Mouse (Mus musculus): ENCODE data around the gene Stpg4. TPM values are rescaled to one million over a fixed set of nuclear protein-coding genes. Genes with fewer than 3 reads are reported as not detected.

Stpg4 gene
- polyA plus RNA-seq, 1 experiment: not detected

- no peak overlapping the region for H3K4me3 ChIP-seq (replicated peaks; ENCODE audit: insufficient read depth, low read depth, low read length)
- no peak overlapping the region for H3K27ac ChIP-seq (ENCODE audit: insufficient read depth, low read length)
- DNase-seq: no peak
- TF ChIP-seq CTCF (IDR thresholded peaks at IDR 0.05; ENCODE audit: borderline replicate concordance, insufficient read depth, low read depth, low read length) (no peak), POLR2A (IDR thresholded peaks at IDR 0.05; ENCODE audit: borderline replicate concordance, insufficient read depth, low read length) (no peak)
- peaks cover 14% of the 10 kb centered on the region for H3K4me1 ChIP-seq (ENCODE audit: control insufficient read depth, insufficient read depth, low read length)
- 47% methylated on average over 4 of the region's 4 CpGs for WGBS
- no peaks in the 10 kb centered on the region for H3K27me3 ChIP-seq (ENCODE audit: control insufficient read depth, insufficient read depth, low read length)
These were observed 82.3 kb downstream of the Stpg4 start for GRCm38 (mm10) chr17:87345252-87345593.

GRCm38 (mm10) chr17:87344441-87345251, 82.9 kb downstream of the Stpg4 start:
- Histone ChIP-seq H3K27ac (ENCODE audit: insufficient read depth, low read length) (no peak overlapping the region), H3K27me3 (ENCODE audit: control insufficient read depth, insufficient read depth, low read length) (no peaks in the 10 kb centered on the region), H3K4me3 (replicated peaks; ENCODE audit: insufficient read depth, low read depth, low read length) (no peak overlapping the region), H3K4me1 (ENCODE audit: control insufficient read depth, insufficient read depth, low read length) (peaks cover 17% of the 10 kb centered on the region)
- 71% methylated on average over 18 of the region's 18 CpGs for WGBS
- DNase-seq: no peak
- no peak for TF ChIP-seq CTCF (IDR thresholded peaks at IDR 0.05; ENCODE audit: borderline replicate concordance, insufficient read depth, low read depth, low read length)

GRCm38 (mm10) chr17:87343060-87343703, 84.4 kb downstream of the Stpg4 start:
- H3K27me3 ChIP-seq (ENCODE audit: control insufficient read depth, insufficient read depth, low read length): no peaks in the 10 kb centered on the region
- no peak overlapping the region for H3K27ac ChIP-seq (ENCODE audit: insufficient read depth, low read length)
- WGBS: 79% methylated on average over 8 of the region's 8 CpGs
- H3K4me3 ChIP-seq (replicated peaks; ENCODE audit: insufficient read depth, low read depth, low read length): no peak overlapping the region
- no peak for DNase-seq
- peaks cover 25% of the 10 kb centered on the region for H3K4me1 ChIP-seq (ENCODE audit: control insufficient read depth, insufficient read depth, low read length)
- no peak for TF ChIP-seq CTCF (IDR thresholded peaks at IDR 0.05; ENCODE audit: borderline replicate concordance, insufficient read depth, low read depth, low read length)
- TF ChIP-seq POLR2A (IDR thresholded peaks at IDR 0.05; ENCODE audit: borderline replicate concordance, insufficient read depth, low read length): no peak

Other genes starting within 250 kb of the Stpg4 start
- 59.6 and 64.8 TPM in 2 replicates for gene Mcfd2, start 161.8 kb downstream of the Stpg4 start, polyA plus RNA-seq (2012; rRNA removed)
- 5.9 and 6.3 TPM in 2 replicates for gene Ttc7, start 144.9 kb downstream of the Stpg4 start, polyA plus RNA-seq (2012; rRNA removed)
- 1,979 and 2,002 TPM in 2 replicates for gene Calm2, start 19.2 kb upstream of the Stpg4 start, polyA plus RNA-seq (2012; rRNA removed)
- gene Epcam, start 208.2 kb upstream of the Stpg4 start, polyA plus RNA-seq (2012; rRNA removed): 0.13 and 0.32 TPM in 2 replicates
- 25.5 and 26.7 TPM in 2 replicates for gene Msh2, start 244.6 kb upstream of the Stpg4 start, polyA plus RNA-seq (2012; rRNA removed)